Mouse (Mus musculus) small intestine, adult 2 months (tissue): ENCODE results near the gene Pwwp2b. TPM values are rescaled to one million over a fixed set of nuclear protein-coding genes. Genes with fewer than 3 reads are reported as not detected.

ENCODE experiments used
- H3K27ac ChIP-seq: fragments of 200-500 bp; 2 replicates; pipeline ENCODE4 v1.5.1; 2012; ENCODE audit warnings: low read depth, low read length, control low read depth, inconsistent platforms; ENCODE audit not compliant: insufficient read depth
- H3K27me3 ChIP-seq: fragments of 200-500 bp; 2 replicates; pipeline ENCODE4 v1.6.1; 2012; ENCODE audit warnings: mild to moderate bottlenecking, moderate library complexity, low read length, inconsistent platforms; ENCODE audit not compliant: control insufficient read depth, insufficient read depth
- H3K36me3 ChIP-seq: fragments of 200-500 bp; 2 replicates; pipeline ENCODE4 v1.6.1; 2012; ENCODE audit warnings: mild to moderate bottlenecking, low read length, control low read depth, inconsistent platforms; ENCODE audit not compliant: control insufficient read depth, insufficient read depth
- H3K4me1 ChIP-seq: fragments of 200-500 bp; 2 replicates; pipeline ENCODE4 v1.6.1; 2012; ENCODE audit warnings: low read length, inconsistent platforms, mixed read lengths; ENCODE audit not compliant: control insufficient read depth, insufficient read depth, insufficient read length
- H3K4me3 ChIP-seq: fragments of 200-500 bp; 2 replicates; pipeline ENCODE4 v1.5.1; 2012; ENCODE audit warnings: low read depth, mild to moderate bottlenecking, control low read depth, inconsistent platforms, low read length, moderate library complexity
- CTCF ChIP-seq: fragments of 200-500 bp; IDR thresholded peaks from 2 replicates; pipeline ENCODE4 v1.5.1; 2012; ENCODE audit warnings: low read depth, mild to moderate bottlenecking, control low read depth, inconsistent platforms, low read length, moderate library complexity, mixed read lengths; ENCODE audit not compliant: insufficient replicate concordance, insufficient read length; ENCODE audit errors: extremely low read depth
- POLR2A ChIP-seq: fragments of 200-500 bp; IDR thresholded peaks from 2 replicates; pipeline ENCODE4 v1.6.1; 2012; ENCODE audit warnings: low read depth, mild to moderate bottlenecking, control low read depth, inconsistent platforms, low read length, moderate library complexity
- WGBS: fragments of 180-500 bp; shearing (Covaris S2); methylation state at CpG from one replicate; pipeline ENCODE4 v1.1.7; 2018; 5-methylcytosine and 5-hydroxymethylcytosine counted together
- polyA plus RNA-seq: library from polyadenylated mRNA; depleted of rRNA; stranded (reverse); fragments of >200 nt; gene quantifications from 2 replicates; pipeline ENCODE4 v1.2.3, GENCODE M21; 2012

Pwwp2b gene
- polyA plus RNA-seq, 1 experiment: 19.4 TPM

- Histone ChIP-seq H3K4me3 (no peak overlapping the region), H3K27ac (no peak overlapping the region)
- TF ChIP-seq POLR2A: no peak
- no peak for TF ChIP-seq CTCF
Measured at GRCm38 (mm10) chr7:139224070-139224469, 24.2 kb upstream of the Pwwp2b start.

GRCm38 (mm10) chr7:139224725-139225124, 23.6 kb upstream of the Pwwp2b start:
- H3K4me3 ChIP-seq: no peak overlapping the region
- peaks cover 6% of the 10 kb centered on the region; the same call in 1 of the 2 replicates for H3K4me1 ChIP-seq
- WGBS: 58% methylated on average over 8 of the region's 8 CpGs
- H3K27ac ChIP-seq: peak overlapping the region; percentile 32
- TF ChIP-seq CTCF (no peak), POLR2A (no peak)
- no peaks in the 10 kb centered on the region for H3K27me3 ChIP-seq
- H3K36me3 ChIP-seq: no peaks in the 10 kb centered on the region

More at GRCm38 (mm10) chr7:139224070-139224469, 24.2 kb upstream of the Pwwp2b start:
- Histone ChIP-seq H3K4me1 (peaks cover 6% of the 10 kb centered on the region; the same call in 1 of the 2 replicates), H3K36me3 (no peaks in the 10 kb centered on the region), H3K27me3 (no peaks in the 10 kb centered on the region)
- 70% methylated on average over 1 of the region's 1 CpGs for WGBS

DNA sequence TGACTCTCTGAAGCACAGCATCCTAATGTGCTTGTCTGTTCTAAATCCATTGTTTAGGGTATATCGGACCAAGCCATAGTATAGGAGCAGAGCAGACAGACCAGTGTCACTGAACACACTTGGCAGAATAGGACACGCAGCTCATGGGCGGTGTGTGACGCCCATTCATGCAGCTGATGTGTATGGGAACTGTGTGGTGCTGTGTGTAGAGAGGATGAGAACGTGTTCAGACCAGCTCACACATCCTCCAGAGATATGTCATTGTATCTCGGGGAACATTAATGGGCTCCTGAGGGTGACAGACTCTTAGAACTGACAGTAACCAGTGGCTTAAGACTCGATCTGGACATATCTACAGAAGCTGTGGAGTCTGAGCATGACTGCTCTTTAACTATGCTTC, 21.9 kb upstream of the Pwwp2b start:
- no peak overlapping the region for H3K27ac ChIP-seq
- WGBS: 84% methylated on average over 7 of the region's 7 CpGs
- peaks cover 6% of the 10 kb centered on the region; the same call in 1 of the 2 replicates for H3K4me1 ChIP-seq
- H3K27me3 ChIP-seq: no peaks in the 10 kb centered on the region
- no peak overlapping the region for H3K4me3 ChIP-seq
- no peaks in the 10 kb centered on the region for H3K36me3 ChIP-seq
- TF ChIP-seq POLR2A (no peak), CTCF (no peak)

DNA sequence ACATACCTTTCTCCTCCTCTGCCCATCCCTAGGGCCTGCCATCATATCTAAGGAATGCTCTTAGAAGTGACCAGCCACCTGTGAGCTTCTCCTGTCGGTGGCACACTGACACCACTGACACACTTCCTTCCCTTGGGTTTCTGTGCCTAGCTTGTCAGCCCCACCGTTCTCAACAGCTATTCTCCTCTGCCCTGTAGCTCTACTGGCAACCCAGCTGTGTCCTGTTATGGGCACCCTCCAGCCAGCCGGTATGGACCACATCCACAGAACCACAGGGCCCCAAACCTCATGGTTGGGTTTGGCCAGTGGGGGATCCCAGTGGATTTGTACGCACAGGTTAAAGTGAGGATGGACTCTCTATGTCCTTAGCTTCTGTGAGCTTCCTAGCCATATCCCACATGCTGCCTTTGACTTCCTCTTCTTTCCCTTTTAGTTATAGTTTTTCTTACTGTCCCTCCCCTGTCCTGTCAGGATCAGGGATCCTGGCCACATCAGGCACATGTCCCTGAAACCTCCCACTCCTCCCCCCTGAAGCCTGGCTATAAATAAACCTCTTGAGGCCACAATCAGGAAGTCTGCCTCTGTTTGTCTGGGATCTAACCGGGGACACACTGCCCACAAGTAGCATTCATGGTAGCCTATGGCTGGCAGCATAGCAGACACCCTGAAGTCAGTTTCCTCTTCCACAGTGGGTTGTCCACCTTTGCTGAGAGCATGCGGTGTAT, 19.7 kb upstream of the Pwwp2b start:
- H3K4me1 ChIP-seq: peaks cover 6% of the 10 kb centered on the region; the same call in 1 of the 2 replicates
- no peak for TF ChIP-seq CTCF
- TF ChIP-seq POLR2A: no peak
- H3K4me3 ChIP-seq: no peak overlapping the region
- no peaks in the 10 kb centered on the region for H3K36me3 ChIP-seq
- 59% methylated on average over 6 of the region's 6 CpGs for WGBS
- H3K27me3 ChIP-seq: no peaks in the 10 kb centered on the region
- H3K27ac ChIP-seq: no peak overlapping the region

GRCm38 (mm10) chr7:139229837-139230236, 18.4 kb upstream of the Pwwp2b start:
- Histone ChIP-seq H3K4me1 (peaks cover 5% of the 10 kb centered on the region), H3K27me3 (no peaks in the 10 kb centered on the region), H3K4me3 (no peak overlapping the region), H3K36me3 (no peaks in the 10 kb centered on the region), H3K27ac (no peak overlapping the region)
- 70% methylated on average over 5 of the region's 5 CpGs for WGBS
- TF ChIP-seq CTCF: no peak
- TF ChIP-seq POLR2A: no peak

- Histone ChIP-seq H3K36me3 (no peaks in the 10 kb centered on the region), H3K4me1 (peaks cover 6% of the 10 kb centered on the region), H3K4me3 (no peak overlapping the region), H3K27me3 (no peaks in the 10 kb centered on the region), H3K27ac (no peak overlapping the region)
- 43% methylated on average over 12 of the region's 12 CpGs for WGBS
- TF ChIP-seq POLR2A (no peak), CTCF (no peak)
Measured at GRCm38 (mm10) chr7:139230241-139230640, 18.0 kb upstream of the Pwwp2b start.

- H3K27ac ChIP-seq: no peak overlapping the region
- 0% methylated on average over 7 of the region's 7 CpGs for WGBS
Measured at GRCm38 (mm10) chr7:139233714-139234113, 14.6 kb upstream of the Pwwp2b start.

More at GRCm38 (mm10) chr7:139233714-139234113, 14.6 kb upstream of the Pwwp2b start:
- H3K4me1 ChIP-seq: peaks cover 15% of the 10 kb centered on the region
- H3K4me3 ChIP-seq: no peak overlapping the region
- TF ChIP-seq POLR2A (no peak), CTCF (peak; percentile 92)
- H3K36me3 ChIP-seq: no peaks in the 10 kb centered on the region
- no peaks in the 10 kb centered on the region for H3K27me3 ChIP-seq
